Mouse (Mus musculus) stomach, postnatal 0 days (tissue): Measurements from ENCODE around the gene Cxcl12. TPM values are rescaled to one million over a fixed set of nuclear protein-coding genes. Genes with fewer than 3 reads are reported as not detected.

Experiments used
- ATAC-seq: fragments of 200-750 bp; cut with Nextera tagmentation; 2 replicates; pipeline ENCODE4 v1.8.0; 2017; ENCODE audit not compliant: low FRiP score, low TSS enrichment
- DNase-seq: peaks from one replicate; pipeline ENCODE4 v3.0.0-alpha.2; 2016; ENCODE audit warnings: low spot score
- H3K27ac ChIP-seq: fragments of 300-500 bp; sonication (generic); replicated peaks from 2 replicates; pipeline ENCODE4 v1.5.1; 2014; ENCODE audit warnings: mild to moderate bottlenecking, control low read depth
- H3K27me3 ChIP-seq: fragments of 300-500 bp; sonication (generic); 2 replicates; pipeline ENCODE4 v1.6.1; 2014; ENCODE audit warnings: low read length; ENCODE audit not compliant: control insufficient read depth, insufficient read depth
- H3K36me3 ChIP-seq: fragments of 300-500 bp; sonication (generic); 2 replicates; pipeline ENCODE4 v1.6.1; 2014; ENCODE audit warnings: low read length, mixed read lengths; ENCODE audit not compliant: control insufficient read depth, insufficient read depth
- H3K4me1 ChIP-seq: fragments of 300-500 bp; sonication (generic); replicated peaks from 2 replicates; pipeline ENCODE4 v1.6.1; 2014; ENCODE audit warnings: antibody characterized with exemption; ENCODE audit not compliant: control insufficient read depth, insufficient read depth
- H3K4me2 ChIP-seq: fragments of 300-500 bp; sonication (generic); replicated peaks from 2 replicates; pipeline ENCODE4 v1.6.1; 2014; ENCODE audit warnings: low read depth, mild to moderate bottlenecking, control low read depth, moderate library complexity
- H3K4me3 ChIP-seq: fragments of 300-500 bp; sonication (generic); 2 replicates; pipeline ENCODE4 v1.5.1; 2014; ENCODE audit warnings: low read depth, low read length, control low read depth
- H3K9ac ChIP-seq: fragments of 300-500 bp; sonication (generic); 2 replicates; pipeline ENCODE4 v1.6.1; 2014; ENCODE audit warnings: mild to moderate bottlenecking, low read length, control low read depth, mixed read lengths
- H3K9me3 ChIP-seq: fragments of 300-500 bp; sonication (generic); 2 replicates; pipeline ENCODE4 v1.6.1; 2016; ENCODE audit warnings: low read length; ENCODE audit not compliant: control insufficient read depth
- CTCF ChIP-seq: IDR thresholded peaks from 2 replicates; pipeline ENCODE4 v1.5.1; 2016; ENCODE audit warnings: antibody characterized with exemption, low read depth, mild to moderate bottlenecking, moderate library complexity
- EP300 ChIP-seq: optimal IDR thresholded peaks from 2 replicates; pipeline ENCODE3; 2016; ENCODE audit warnings: antibody characterized with exemption
- WGBS: fragments of 180-500 bp; shearing (Covaris S2); extraction: QIAGEN DNeasy Blood & Tissue Kit; methylation state at CpG from one replicate; pipeline ENCODE4 v1.1.7; 2014; 5-methylcytosine and 5-hydroxymethylcytosine counted together
- polyA plus RNA-seq: library from polyadenylated mRNA; unstranded; fragments of >200 nt; fragmentation: Nextera tagmentation; extraction: Ambion mirVana; gene quantifications from 2 replicates; pipeline ENCODE4 v1.2.1, GENCODE M21; 2015

The Cxcl12 gene
- polyA plus RNA-seq, 1 experiment from 2014 or later: 61.1 TPM

DNA sequence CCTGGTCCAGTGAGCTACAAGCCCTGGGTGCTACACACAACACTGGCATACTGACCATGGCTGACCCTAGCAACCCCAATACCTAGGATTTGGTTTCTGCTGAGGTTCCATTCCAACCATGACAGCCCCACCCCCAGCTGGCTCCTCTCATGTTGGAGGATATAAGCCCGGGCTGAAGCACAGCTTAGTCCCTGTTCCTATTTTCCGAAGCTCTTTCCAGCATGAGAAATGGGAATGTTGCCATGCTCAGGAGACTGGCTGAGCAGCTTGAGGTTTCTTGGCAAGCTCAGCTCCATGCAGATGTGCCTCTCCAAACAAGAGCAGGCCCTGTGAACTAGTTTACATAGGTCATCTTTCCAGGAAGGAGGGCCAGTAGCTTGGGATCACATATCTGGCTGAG, 30.6 kb upstream of the Cxcl12 start:
- Histone ChIP-seq H3K9ac (no peak overlapping the region), H3K27ac (no peak overlapping the region), H3K9me3 (no peaks in the 10 kb centered on the region), H3K4me2 (no peak overlapping the region), H3K27me3 (no peaks in the 10 kb centered on the region), H3K4me1 (no peaks in the 10 kb centered on the region; the same call in 1 of the 2 replicates), H3K4me3 (no peak overlapping the region), H3K36me3 (no peaks in the 10 kb centered on the region)
- DNase-seq (no peak), ATAC-seq (no peak)
- TF ChIP-seq EP300 (no peak), CTCF (no peak)
- WGBS: 43% methylated on average over 2 of the region's 2 CpGs

DNA sequence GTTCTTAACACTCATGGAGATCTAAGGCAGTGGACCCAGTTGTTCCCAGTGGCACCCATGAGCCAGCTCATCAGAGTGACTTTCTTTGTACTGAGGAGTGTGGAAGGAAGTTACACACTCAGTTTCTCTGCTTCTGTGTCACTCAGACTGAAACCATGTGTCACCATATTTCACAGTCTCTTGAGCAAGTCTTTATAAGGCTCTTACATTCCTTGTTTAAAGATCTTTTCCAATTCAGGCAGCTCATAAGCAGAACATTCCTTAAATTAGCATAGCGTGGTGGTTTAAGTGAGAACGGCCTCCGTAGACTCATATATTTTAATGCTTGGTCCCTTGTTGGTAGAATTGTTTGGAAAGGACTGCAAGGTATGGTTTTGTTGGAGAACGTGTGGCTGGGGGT, 27.4 kb upstream of the Cxcl12 start:
- ATAC-seq: no peak
- H3K27ac ChIP-seq: no peak overlapping the region
- H3K9me3 ChIP-seq: no peaks in the 10 kb centered on the region
- 79% methylated on average over 4 of the region's 4 CpGs for WGBS
- H3K36me3 ChIP-seq: no peaks in the 10 kb centered on the region
- H3K4me3 ChIP-seq: no peak overlapping the region
- no peaks in the 10 kb centered on the region for H3K4me1 ChIP-seq
- no peak overlapping the region for H3K4me2 ChIP-seq
- TF ChIP-seq EP300 (no peak), CTCF (no peak)
- H3K27me3 ChIP-seq: no peaks in the 10 kb centered on the region
- no peak overlapping the region for H3K9ac ChIP-seq
- DNase-seq: no peak

DNA sequence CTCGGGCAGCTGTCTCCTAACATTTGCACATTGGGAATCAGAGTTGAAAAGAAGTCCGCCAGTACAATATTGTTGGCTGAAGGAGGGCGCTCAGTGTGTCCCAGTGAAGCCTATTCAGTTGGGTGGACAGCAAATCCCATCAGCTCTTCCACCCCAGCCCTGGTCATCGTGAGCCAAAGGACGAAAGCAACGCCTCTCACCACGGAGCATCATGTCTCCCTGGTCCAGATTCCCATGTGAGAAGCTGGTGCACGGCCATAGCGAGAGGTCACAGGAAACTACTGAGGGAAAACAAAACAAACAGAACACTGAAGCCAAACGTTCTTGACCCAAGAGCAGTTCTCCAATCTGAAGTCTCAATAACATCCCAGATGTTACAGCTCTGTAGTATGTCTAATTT, 21.4 kb upstream of the Cxcl12 start:
- no peaks in the 10 kb centered on the region for H3K27me3 ChIP-seq
- no peak overlapping the region for H3K27ac ChIP-seq
- DNase-seq (no peak), ATAC-seq (no peak)
- TF ChIP-seq CTCF: no peak
- no peak for TF ChIP-seq EP300
- no peaks in the 10 kb centered on the region for H3K36me3 ChIP-seq
- no peak overlapping the region for H3K9ac ChIP-seq
- H3K4me2 ChIP-seq: no peak overlapping the region
- no peak overlapping the region for H3K4me3 ChIP-seq
- H3K4me1 ChIP-seq: no peaks in the 10 kb centered on the region
- H3K9me3 ChIP-seq: no peaks in the 10 kb centered on the region
- WGBS: 71% methylated on average over 10 of the region's 10 CpGs

DNA sequence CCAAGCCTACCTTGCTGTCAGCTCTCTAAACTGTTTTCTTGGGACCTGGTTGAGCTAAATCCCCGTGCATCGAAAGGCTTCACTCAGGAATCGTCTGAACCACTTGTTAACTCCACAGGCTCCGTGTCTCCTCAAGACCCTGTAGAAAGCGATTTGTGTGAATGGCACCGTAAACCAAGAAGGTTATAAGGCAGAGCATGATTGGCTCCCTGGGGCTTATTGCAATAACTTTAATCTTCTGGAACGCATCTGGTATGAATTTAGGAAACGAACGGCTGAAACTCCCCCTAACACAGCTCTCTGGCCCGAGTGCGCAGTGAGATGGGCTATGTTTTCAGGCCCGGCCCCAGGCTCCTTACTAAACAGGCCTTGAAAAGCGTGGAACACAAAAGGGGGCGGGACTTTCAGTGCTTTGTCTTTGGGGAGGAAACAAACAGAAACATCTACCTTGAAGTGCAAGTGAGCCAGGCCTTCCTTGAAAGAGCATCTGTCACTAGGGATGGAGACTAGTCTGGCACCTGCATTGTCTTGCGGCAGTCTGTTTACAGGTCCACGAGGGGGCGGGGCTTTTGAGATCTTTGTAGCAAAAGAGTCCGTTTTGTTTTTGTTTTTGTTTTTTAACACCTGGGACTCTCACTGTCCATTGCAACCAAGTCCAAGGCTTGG, 16.7 kb upstream of the Cxcl12 start:
- Histone ChIP-seq H3K27ac (no peak overlapping the region), H3K36me3 (no peaks in the 10 kb centered on the region), H3K4me2 (no peak overlapping the region), H3K4me3 (no peak overlapping the region), H3K27me3 (no peaks in the 10 kb centered on the region), H3K9me3 (no peaks in the 10 kb centered on the region), H3K4me1 (no peaks in the 10 kb centered on the region), H3K9ac (no peak overlapping the region)
- ATAC-seq (no peak), DNase-seq (no peak)
- no peak for TF ChIP-seq EP300
- no peak for TF ChIP-seq CTCF
- WGBS: 28% methylated on average over 18 of the region's 18 CpGs

DNA sequence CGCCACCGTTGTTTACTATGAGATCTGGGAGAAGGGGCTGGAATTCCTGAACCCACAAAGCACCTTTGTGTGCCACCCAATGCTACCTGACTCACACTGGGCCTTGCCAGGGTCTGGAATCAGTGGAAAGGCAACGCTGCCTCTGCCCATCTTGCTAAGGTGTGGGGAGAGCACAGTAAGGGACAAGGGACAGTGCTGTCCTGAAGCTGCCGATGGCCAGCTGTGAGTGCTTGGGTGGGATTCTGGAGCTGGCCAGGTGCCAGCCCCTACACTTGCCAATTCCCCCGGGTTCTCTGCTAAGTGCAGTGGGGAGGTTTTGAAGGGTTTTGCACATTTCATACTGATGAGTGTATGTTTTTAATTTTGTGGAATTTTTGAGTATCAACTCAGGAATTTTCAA, 15.3 kb upstream of the Cxcl12 start:
- no peak for TF ChIP-seq EP300
- TF ChIP-seq CTCF: no peak
- no peaks in the 10 kb centered on the region for H3K9me3 ChIP-seq
- H3K27me3 ChIP-seq: no peaks in the 10 kb centered on the region
- H3K4me1 ChIP-seq: no peaks in the 10 kb centered on the region
- DNase-seq (no peak), ATAC-seq (no peak)
- 50% methylated on average over 5 of the region's 5 CpGs for WGBS
- no peak overlapping the region for H3K9ac ChIP-seq
- no peak overlapping the region for H3K4me3 ChIP-seq
- H3K4me2 ChIP-seq: no peak overlapping the region
- no peak overlapping the region for H3K27ac ChIP-seq
- H3K36me3 ChIP-seq: no peaks in the 10 kb centered on the region

DNA sequence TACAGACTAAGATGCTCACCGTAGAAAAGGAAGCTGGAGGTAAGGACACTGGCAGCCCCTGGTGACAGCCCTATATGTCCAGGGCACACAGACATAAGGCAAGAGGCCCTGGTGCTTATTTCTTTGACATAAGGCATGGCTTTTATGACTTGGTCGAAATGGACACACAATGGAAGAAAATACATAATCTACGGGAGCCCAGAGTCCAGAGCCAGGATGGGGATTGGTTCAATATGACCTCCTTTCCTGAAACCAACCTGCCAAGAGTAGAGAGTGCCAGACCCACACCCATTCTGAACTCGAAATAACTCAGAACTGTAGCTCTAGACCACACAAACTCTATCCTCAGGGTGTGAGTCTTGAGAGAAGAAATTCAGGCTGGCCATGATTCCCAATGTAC, 11.5 kb upstream of the Cxcl12 start:
- Histone ChIP-seq H3K9ac (no peak overlapping the region), H3K4me1 (no peaks in the 10 kb centered on the region), H3K36me3 (no peaks in the 10 kb centered on the region), H3K27me3 (no peaks in the 10 kb centered on the region), H3K9me3 (no peaks in the 10 kb centered on the region), H3K27ac (no peak overlapping the region), H3K4me3 (no peak overlapping the region), H3K4me2 (no peak overlapping the region)
- TF ChIP-seq CTCF: no peak
- DNase-seq (no peak), ATAC-seq (no peak)
- 68% methylated on average over 4 of the region's 4 CpGs for WGBS
